ENCODE assay signal across 20 mouse cellular contexts in the genomic region with DNA sequence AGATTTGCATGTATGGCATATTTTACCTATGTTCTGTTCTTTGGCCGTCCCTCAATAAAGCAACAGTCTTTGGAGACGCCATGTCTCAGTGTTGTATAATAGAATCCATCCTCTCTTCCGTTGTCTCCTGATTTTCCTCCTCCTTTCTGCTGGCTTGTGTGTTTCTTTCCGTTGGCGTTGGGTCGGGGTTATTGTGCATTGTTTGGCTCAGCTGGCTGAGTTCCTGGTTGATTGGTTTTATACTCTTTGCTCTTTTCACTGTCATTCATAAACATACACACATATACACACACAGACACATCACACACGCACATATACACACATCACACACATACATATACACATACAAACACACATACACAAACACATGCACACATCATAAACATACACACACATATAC.
DNase-seq lines count a peak whose midpoint lies in the region; ATAC-seq and TF ChIP-seq lines count a peak whose summit lies in the region.
"Had no signal": no experiment of that assay in that cellular context is flagged by ENCODE, and none has a peak within 500 bp of the region (broad histone marks: within the 10 kb centered on the region; RNA-seq: fewer than 3 reads in every experiment).

No protein-coding gene starts in this region.

- TF ChIP-seq CTCF in heart, adult 2 months (IDR thresholded peaks at IDR 0.05), result no peak

- H3K27ac ChIP-seq in neural tube, embryonic 13.5 days (replicated peaks), result no peak overlapping the region
- no peak overlapping the region for H3K27ac ChIP-seq in heart, adult 2 months
- H3K27ac ChIP-seq: embryonic facial prominence, embryonic 15.5 days; forebrain, embryonic 10.5 days; forebrain, embryonic 15.5 days; hindbrain, embryonic 10.5 days; hindbrain, embryonic 15.5 days had no signal

- WGBS in neural tube, embryonic 13.5 days, result 25% methylated on average over 7 of the region's 7 CpGs
- 59% methylated on average over 7 of the region's 7 CpGs for WGBS in heart, adult 2 months

- TF ChIP-seq POLR2A in heart, adult 2 months (IDR thresholded peaks at IDR 0.05; ENCODE audit: insufficient read depth, low read depth, low read length), result no peak

- 0 out of 2 replicates have a peak, but pooled peaks have one; percentile 15 for ATAC-seq in neural tube, embryonic 13.5 days (ENCODE audit: low read depth)
- ATAC-seq: forebrain, embryonic 15.5 days had no signal

- peak; percentile 34 for DNase-seq in layer of hippocampus, adult 11-12 months (ENCODE audit: low spot score)
- DNase-seq in layer of hippocampus, postnatal 14 days (ENCODE audit: low spot score in 2 of 2), result no peak
- DNase-seq in left cerebral cortex, adult 11 months (ENCODE audit: low spot score), result peak; percentile 32
- DNase-seq in left cerebral cortex, postnatal 10 days (ENCODE audit: extremely low spot score in 1 of 2, low spot score in 2 of 2), result no peak
- DNase-seq in brain, adult 2 months (ENCODE audit: low read depth, low spot score), result peak; percentile 66
- DNase-seq in heart, adult 2 months, result no peak
- no peak for DNase-seq in kidney, postnatal 10 days
- DNase-seq: adrenal gland, postnatal 14 days; cerebellum, adult 18-20 months; cerebellum, postnatal 10 days; embryo, embryonic 11 days; gastrocnemius, postnatal 14 days had no signal

- H3K9ac ChIP-seq in neural tube, embryonic 13.5 days, result no peak overlapping the region
- no peak overlapping the region for H3K9ac ChIP-seq in heart, adult 2 months (ENCODE audit: low read depth, low read length)
- H3K9ac ChIP-seq: embryonic facial prominence, embryonic 15.5 days; forebrain, embryonic 15.5 days; heart, embryonic 12.5 days; hindbrain, embryonic 15.5 days had no signal

- H3K4me1 ChIP-seq in neural tube, embryonic 13.5 days (replicated peaks), result peaks cover 15% of the 10 kb centered on the region
- peaks cover 1% of the 10 kb centered on the region; the same call in 1 of the 2 replicates for H3K4me1 ChIP-seq in heart, adult 2 months (ENCODE audit: control insufficient read depth, insufficient read depth, low read length)
- H3K4me1 ChIP-seq: embryonic facial prominence, embryonic 15.5 days; forebrain, embryonic 10.5 days; hindbrain, embryonic 10.5 days had no signal

- H3K4me2 ChIP-seq in neural tube, embryonic 13.5 days, result peak overlapping the region; percentile 34
- H3K4me2 ChIP-seq: embryonic facial prominence, embryonic 15.5 days; forebrain, embryonic 15.5 days; heart, embryonic 12.5 days; hindbrain, embryonic 15.5 days had no signal

- H3K27me3 ChIP-seq in neural tube, embryonic 13.5 days, result no peaks in the 10 kb centered on the region
- no peaks in the 10 kb centered on the region for H3K27me3 ChIP-seq in heart, adult 2 months (ENCODE audit: control insufficient read depth, insufficient read depth, low read length)
- H3K27me3 ChIP-seq: embryonic facial prominence, embryonic 15.5 days; forebrain, embryonic 15.5 days; heart, embryonic 12.5 days; hindbrain, embryonic 15.5 days had no signal

- H3K36me3 ChIP-seq in neural tube, embryonic 13.5 days, result no peaks in the 10 kb centered on the region
- H3K36me3 ChIP-seq in heart, adult 2 months (ENCODE audit: control insufficient read depth, insufficient read depth, low read length), result no peaks in the 10 kb centered on the region; the same call in 1 of the 2 replicates
- H3K36me3 ChIP-seq: embryonic facial prominence, embryonic 15.5 days; forebrain, embryonic 10.5 days; forebrain, embryonic 15.5 days; heart, embryonic 12.5 days; hindbrain, embryonic 10.5 days; hindbrain, embryonic 15.5 days had no signal

- no peaks in the 10 kb centered on the region for H3K79me2 ChIP-seq in heart, adult 2 months (replicated peaks; ENCODE audit: control insufficient read depth, insufficient read depth, low read length)

- H3K4me3 ChIP-seq in neural tube, embryonic 13.5 days, result no peak overlapping the region
- H3K4me3 ChIP-seq in heart, adult 2 months, result no peak overlapping the region
- H3K4me3 ChIP-seq: embryonic facial prominence, embryonic 15.5 days; erythroblast, embryonic 14.5 days; forebrain, embryonic 10.5 days; forebrain, embryonic 15.5 days; heart, embryonic 12.5 days; hindbrain, embryonic 10.5 days; hindbrain, embryonic 15.5 days had no signal

- intact Hi-C loops in left cerebral cortex, postnatal 10 days (cut with DNase I), result no loop called here
- intact Hi-C loops in heart, adult 2 months (cut with DNase I), result no loop called here

- TF ChIP-seq EP300 in heart, adult 2 months (IDR thresholded peaks at IDR 0.05; ENCODE audit: insufficient read depth, low read depth, low read length), result no peak

- H3K9me3 ChIP-seq in neural tube, embryonic 13.5 days, result no peaks in the 10 kb centered on the region
- H3K9me3 ChIP-seq: embryonic facial prominence, embryonic 15.5 days; forebrain, embryonic 10.5 days; forebrain, embryonic 15.5 days; heart, embryonic 12.5 days; hindbrain, embryonic 10.5 days; hindbrain, embryonic 15.5 days had no signal

Comparison
In these comparisons a context has a peak if more than half of its experiments do, and no peak if none do; other contexts are left out.
1. DNase-seq: peak in layer of hippocampus, adult 11-12 months (single experiment), left cerebral cortex, adult 11 months (single experiment) and brain, adult 2 months (single experiment); none in layer of hippocampus, postnatal 14 days (0 of 2), left cerebral cortex, postnatal 10 days (0 of 2), heart, adult 2 months (0 of 2) and kidney, postnatal 10 days (single experiment).